Mouse (Mus musculus) spleen, postnatal 14 days (tissue): ENCODE measurements around the gene Olfr531.

ENCODE experiments used
- DNase-seq, 2 experiments: peaks; one replicate each; pipeline ENCODE4 v3.0.0; 2021 to 2022; ENCODE audit warnings: low spot score in 2 of 2

The Olfr531 gene

DNA sequence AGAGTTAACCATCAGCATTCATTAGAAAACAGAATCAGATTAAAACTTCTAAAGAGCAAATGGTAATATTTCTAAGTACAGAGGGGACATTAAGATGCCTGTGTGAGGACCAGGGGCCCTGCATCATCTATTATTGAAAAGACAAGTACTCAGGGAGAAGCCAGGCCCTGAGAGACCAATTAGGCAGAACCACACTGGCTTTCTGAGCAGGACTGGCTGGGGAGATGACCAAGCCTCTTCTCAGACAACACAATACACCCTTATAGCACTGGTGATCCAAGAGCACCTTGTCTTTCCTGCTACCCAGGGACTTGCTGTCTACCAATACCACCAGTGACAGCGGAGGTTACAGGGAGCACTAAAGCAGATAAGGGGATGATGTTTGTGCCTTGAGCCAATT is at the start of gene Olfr531:
Olfr531 (minus strand) TSS at position 101 of the 400 bp plus-strand sequence.
- no peak for DNase-seq

DNA sequence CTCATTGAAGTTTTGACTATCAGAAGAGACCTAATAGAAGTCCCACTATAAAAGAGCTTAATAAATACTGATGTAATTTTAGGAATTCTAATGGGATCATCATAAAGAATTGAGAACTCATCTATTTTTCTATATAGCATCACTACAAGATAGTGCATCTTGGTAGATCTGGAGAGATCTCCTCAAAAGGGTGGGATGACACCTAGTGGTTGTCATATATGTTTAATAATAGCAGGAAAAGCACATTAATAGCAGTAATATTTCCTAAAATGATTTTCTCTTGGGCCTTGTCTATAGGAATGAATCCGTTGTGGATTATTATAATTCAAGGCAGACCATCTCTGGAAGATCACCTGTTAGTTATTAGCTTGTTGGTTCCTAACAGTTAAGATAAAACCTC is 40.4 kb upstream of the Olfr531 start:
- DNase-seq: no peak

DNA sequence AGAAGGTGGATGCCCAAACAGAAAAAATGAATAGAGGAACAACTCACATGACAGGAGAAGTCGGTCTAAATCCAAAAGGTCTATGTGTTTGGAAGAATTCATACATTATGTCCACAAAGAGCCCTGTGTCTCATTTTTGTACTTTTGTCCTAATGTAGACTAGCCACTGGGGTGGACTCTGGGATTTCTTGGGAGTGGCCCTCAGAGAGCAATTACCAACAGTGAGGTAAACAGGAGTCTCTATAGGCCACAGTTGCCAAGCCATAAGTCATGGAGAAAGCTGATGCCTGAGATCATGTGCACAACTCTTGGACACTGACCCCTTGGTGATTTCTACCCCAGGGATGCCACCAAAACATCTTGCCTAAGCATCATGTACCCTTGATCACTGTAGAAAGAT is 18.8 kb upstream of the Olfr531 start, which contains the start of gene Olfr532:
Olfr532 (minus strand) TSS at position 101 of the 400 bp plus-strand sequence.
- DNase-seq: no peak

DNA sequence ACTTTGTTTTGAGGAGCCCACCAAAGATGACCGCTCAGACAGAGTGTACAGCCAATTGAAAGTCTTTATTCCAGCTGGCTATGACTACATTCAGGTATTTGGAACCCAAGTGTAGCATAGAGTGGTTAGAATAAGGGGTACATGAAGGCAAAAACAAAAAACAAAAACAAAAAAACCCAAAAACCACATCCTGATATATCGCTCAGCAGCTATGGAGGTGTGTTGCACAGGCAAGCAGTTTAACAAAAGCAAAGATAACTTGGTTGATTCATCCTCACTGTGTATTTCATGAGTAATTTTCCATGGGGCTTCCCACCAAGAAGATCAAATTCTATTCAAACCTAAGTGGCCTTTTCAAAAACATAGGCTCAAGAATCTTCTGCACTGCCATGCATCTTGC is 25.8 kb downstream of the Olfr531 start:
- no peak for DNase-seq

DNA sequence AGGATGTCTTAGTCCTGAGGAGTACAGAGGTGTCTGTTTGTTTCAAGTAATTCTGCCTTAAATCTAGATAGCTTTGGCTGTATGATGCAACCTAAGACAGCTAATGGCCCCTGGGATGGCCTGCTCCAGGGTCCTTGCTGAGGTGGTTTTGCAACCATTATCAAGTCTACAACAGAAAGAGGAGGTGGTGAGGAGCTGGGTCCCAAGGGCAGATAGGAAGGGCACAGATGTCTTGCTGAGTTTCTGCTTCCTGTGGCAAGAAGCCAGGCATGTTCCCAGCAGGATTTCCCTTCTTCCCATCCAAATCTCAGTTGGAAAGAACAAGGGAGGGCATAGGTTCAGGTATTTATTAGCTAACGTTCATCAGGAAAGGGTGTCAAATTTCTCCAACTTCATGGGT is 26.5 kb downstream of the Olfr531 start, which contains the start of gene Olfr530:
Olfr530 (minus strand) TSS at position 101 of the 400 bp plus-strand sequence.
- no peak for DNase-seq

DNA sequence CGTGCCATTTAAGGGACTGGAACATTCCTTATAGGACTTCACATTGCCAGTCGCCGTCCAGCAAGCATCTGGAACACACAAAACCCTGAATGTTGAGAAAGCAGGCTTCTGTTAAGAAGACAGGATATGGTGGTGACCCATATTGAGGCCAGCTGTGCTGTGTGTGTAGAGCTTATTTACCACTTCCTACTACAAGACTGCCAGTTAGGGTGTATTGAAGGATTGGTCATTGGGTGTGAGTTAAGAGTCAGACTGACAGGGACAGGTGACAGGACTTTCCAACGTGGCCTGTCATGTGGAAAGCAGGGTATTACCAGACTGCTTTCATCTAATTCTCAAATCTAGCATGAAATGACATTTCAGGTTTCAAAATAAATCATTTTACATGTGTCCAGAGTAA is 28.4 kb downstream of the Olfr531 start:
- no peak for DNase-seq

DNA sequence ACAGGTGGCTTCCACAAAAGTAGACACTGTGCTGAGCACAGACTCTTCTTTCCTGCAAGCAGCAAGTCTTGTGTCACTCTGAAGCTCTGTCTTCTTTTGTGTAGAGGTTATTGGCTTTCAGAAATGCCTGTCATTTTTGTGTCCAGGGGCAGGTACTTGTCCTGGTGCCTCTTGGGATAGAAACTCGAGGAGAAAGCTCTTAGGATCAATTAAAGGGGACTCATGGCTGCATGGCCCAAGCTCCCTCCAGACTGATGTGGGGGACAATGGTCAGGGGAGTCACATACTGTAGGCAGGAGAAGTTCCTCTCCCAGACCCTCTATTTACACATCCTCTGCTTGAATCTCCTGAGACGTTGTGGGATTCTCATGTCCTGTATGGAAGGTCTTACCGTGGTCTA is 41.1 kb downstream of the Olfr531 start, which contains the start of gene Olfr60:
Olfr60 (minus strand) TSS at position 101 of the 400 bp plus-strand sequence.
- no peak for DNase-seq
